Mouse (Mus musculus) hindbrain, embryonic 16.5 days (tissue): Measurements from ENCODE around the gene Apol6. TPM values are rescaled to one million over a fixed set of nuclear protein-coding genes. Genes with fewer than 3 reads are reported as not detected.

Experiments used
- ATAC-seq: fragments of 200-750 bp; cut with Nextera tagmentation; 2 replicates; pipeline ENCODE4 v1.8.0; 2017; ENCODE audit warnings: moderate TSS enrichment, moderate library complexity
- H3K27ac ChIP-seq: fragments of 300-500 bp; sonication (generic); 2 replicates; pipeline ENCODE4 v1.5.1; 2014; ENCODE audit warnings: low read depth, mild to moderate bottlenecking, control low read depth, low read length, moderate library complexity
- H3K27me3 ChIP-seq: fragments of 300-500 bp; sonication (generic); replicated peaks from 2 replicates; pipeline ENCODE4 v1.6.1; 2014; ENCODE audit warnings: low read length; ENCODE audit not compliant: control insufficient read depth, insufficient read depth
- H3K36me3 ChIP-seq: fragments of 300-500 bp; sonication (generic); 2 replicates; pipeline ENCODE4 v1.6.1; 2014; ENCODE audit warnings: mild to moderate bottlenecking, low read length, moderate library complexity, mixed read lengths; ENCODE audit not compliant: control insufficient read depth, insufficient read depth
- H3K4me1 ChIP-seq: fragments of 300-500 bp; sonication (generic); 2 replicates; pipeline ENCODE4 v1.6.1; 2014; ENCODE audit warnings: low read depth, low read length; ENCODE audit not compliant: control insufficient read depth, insufficient read depth
- H3K4me2 ChIP-seq: fragments of 300-500 bp; sonication (generic); 2 replicates; pipeline ENCODE4 v1.6.1; 2014; ENCODE audit warnings: mild to moderate bottlenecking, low read length, control low read depth, moderate library complexity
- H3K4me3 ChIP-seq: fragments of 300-500 bp; sonication (generic); 2 replicates; pipeline ENCODE4 v1.5.1; 2014; ENCODE audit warnings: mild to moderate bottlenecking, low read length, control low read depth, moderate library complexity
- H3K9ac ChIP-seq: fragments of 300-500 bp; sonication (generic); 2 replicates; pipeline ENCODE4 v1.6.1; 2014; ENCODE audit warnings: low read depth, mild to moderate bottlenecking, control low read depth, low read length, moderate library complexity
- H3K9me3 ChIP-seq: fragments of 300-500 bp; sonication (generic); 2 replicates; pipeline ENCODE4 v1.6.1; 2014; ENCODE audit warnings: mild to moderate bottlenecking, low read length, moderate library complexity; ENCODE audit not compliant: control insufficient read depth
- WGBS: fragments of 180-500 bp; shearing (Covaris S2); extraction: QIAGEN DNeasy Blood & Tissue Kit; methylation state at CpG from one replicate; pipeline ENCODE4 v1.1.7; 2014; 5-methylcytosine and 5-hydroxymethylcytosine counted together
- polyA plus RNA-seq: library from polyadenylated mRNA; unstranded; fragments of >200 nt; fragmentation: Nextera tagmentation; extraction: Ambion mirVana; gene quantifications from 2 replicates; pipeline ENCODE4 v1.2.1, GENCODE M21; 2015

The Apol6 gene
- polyA plus RNA-seq, 1 experiment from 2014 or later = not detected

DNA sequence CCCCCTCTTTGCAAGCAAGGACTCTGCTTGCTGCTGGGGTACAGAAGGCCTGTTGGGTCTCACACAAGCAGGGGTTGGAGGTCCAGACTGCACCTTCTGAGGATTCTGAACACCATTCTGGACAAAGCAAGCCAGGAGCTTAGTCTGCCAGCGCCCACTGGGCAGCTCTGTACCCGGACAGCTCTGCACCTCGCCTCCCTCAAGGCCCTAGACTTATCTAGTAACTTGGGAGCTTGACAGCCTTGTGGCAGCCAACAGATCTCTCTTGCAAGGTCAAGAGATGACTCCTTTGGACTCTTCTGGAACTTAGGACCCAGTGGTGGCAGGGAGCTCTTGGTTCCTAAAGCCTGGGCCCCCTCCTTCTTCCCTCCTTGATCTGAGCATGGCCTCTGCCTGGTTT lies 17.4 kb upstream of the Apol6 start:
- no peak overlapping the region for H3K4me3 ChIP-seq
- no peak for ATAC-seq
- H3K36me3 ChIP-seq = no peaks in the 10 kb centered on the region
- 90% methylated on average over 3 of the region's 3 CpGs for WGBS
- H3K4me2 ChIP-seq = no peak overlapping the region
- peaks cover 7% of the 10 kb centered on the region; the same call in 1 of the 2 replicates for H3K4me1 ChIP-seq
- H3K9ac ChIP-seq = no peak overlapping the region
- no peaks in the 10 kb centered on the region for H3K27me3 ChIP-seq
- H3K9me3 ChIP-seq = no peaks in the 10 kb centered on the region
- no peak overlapping the region for H3K27ac ChIP-seq

DNA sequence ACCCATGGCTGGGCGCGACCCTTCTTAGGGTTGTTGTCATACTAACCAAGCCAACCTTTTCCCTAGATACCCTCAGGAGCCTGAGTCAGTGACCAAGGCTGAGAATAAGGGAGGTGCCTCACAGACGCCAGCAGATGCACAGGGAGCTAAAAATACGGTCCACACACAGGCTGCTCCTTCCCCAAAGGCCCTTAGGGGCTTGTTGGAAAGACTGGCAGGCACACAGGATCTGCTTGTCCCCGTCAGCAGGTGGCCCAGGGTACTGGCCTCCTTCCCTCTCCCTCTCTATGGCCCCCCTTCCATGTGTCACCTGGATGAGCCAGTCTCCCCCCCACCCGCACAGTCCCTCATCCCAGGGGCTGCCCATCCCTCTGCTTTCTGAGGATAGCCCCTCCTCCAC lies 16.9 kb upstream of the Apol6 start:
- no peak overlapping the region for H3K27ac ChIP-seq
- H3K4me2 ChIP-seq = no peak overlapping the region
- no peak for ATAC-seq
- peaks cover 7% of the 10 kb centered on the region; the same call in 1 of the 2 replicates for H3K4me1 ChIP-seq
- H3K36me3 ChIP-seq = no peaks in the 10 kb centered on the region
- H3K4me3 ChIP-seq = no peak overlapping the region
- H3K9ac ChIP-seq = no peak overlapping the region
- no peaks in the 10 kb centered on the region for H3K9me3 ChIP-seq
- H3K27me3 ChIP-seq = no peaks in the 10 kb centered on the region
- 77% methylated on average over 6 of the region's 6 CpGs for WGBS

- Histone ChIP-seq H3K27me3 (no peaks in the 10 kb centered on the region), H3K4me1 (peaks cover 7% of the 10 kb centered on the region; the same call in 1 of the 2 replicates), H3K9ac (no peak overlapping the region), H3K4me3 (no peak overlapping the region), H3K9me3 (no peaks in the 10 kb centered on the region), H3K4me2 (peak overlapping the region; percentile 21), H3K36me3 (no peaks in the 10 kb centered on the region), H3K27ac (no peak overlapping the region)
- WGBS = 30% methylated on average over 7 of the region's 7 CpGs
- ATAC-seq = peak; percentile 76
These were observed 15.1 kb upstream of the Apol6 start for GRCm38 (mm10) chr15:77029331-77029991.

- Histone ChIP-seq H3K4me2 (no peak overlapping the region), H3K9ac (no peak overlapping the region), H3K9me3 (no peaks in the 10 kb centered on the region), H3K4me1 (peaks cover under 1% of the 10 kb centered on the region; the same call in 1 of the 2 replicates), H3K36me3 (no peaks in the 10 kb centered on the region), H3K4me3 (no peak overlapping the region), H3K27me3 (no peaks in the 10 kb centered on the region), H3K27ac (no peak overlapping the region)
- no peak for ATAC-seq
- WGBS = 62% methylated on average over 3 of the region's 3 CpGs
These were observed 13.3 kb upstream of the Apol6 start for GRCm38 (mm10) chr15:77031271-77031670.

DNA sequence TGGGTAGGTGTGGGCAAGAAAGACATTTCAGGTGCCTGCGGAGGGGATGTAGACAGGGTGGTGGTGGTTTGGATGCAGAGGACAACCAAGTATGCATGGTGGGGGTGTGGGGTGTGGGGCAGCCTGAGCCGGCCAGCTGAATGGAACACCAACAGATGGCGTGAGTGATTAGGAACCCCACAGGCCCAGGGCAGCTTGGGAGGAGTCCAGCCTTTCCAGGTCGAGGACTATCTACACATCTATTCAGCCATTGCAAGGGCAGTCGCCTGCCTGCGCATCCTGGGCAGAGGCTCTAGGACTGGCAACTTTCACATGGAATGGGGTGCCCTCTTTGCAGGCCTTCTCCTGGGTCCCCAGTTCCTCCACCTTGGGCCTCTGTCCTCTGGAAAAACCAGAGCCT lies 10.0 kb upstream of the Apol6 start:
- Histone ChIP-seq H3K4me3 (no peak overlapping the region), H3K27me3 (no peaks in the 10 kb centered on the region), H3K9ac (no peak overlapping the region), H3K4me1 (peaks cover 13% of the 10 kb centered on the region), H3K4me2 (no peak overlapping the region), H3K9me3 (no peaks in the 10 kb centered on the region), H3K27ac (no peak overlapping the region), H3K36me3 (no peaks in the 10 kb centered on the region)
- WGBS = 71% methylated on average over 6 of the region's 6 CpGs
- ATAC-seq = no peak

DNA sequence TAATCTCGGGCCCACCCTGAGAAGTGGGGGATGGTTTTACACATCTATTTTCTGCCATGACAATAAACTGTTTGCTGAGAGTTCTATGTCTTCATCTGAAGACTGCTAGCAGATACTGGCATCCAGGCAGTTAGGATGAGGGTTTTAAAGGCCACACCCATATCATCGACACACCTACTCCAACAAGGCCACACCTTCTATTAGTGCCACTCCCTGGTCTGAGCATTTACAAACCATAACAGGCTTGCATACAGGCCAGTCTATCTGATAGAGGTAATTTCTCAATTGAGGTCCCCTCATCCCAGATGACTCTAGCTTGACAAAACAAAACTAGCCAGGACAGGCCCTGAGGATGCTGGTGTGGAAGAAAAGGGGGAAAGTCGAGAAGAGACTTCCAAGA lies 8.9 kb upstream of the Apol6 start:
- 95% methylated on average over 3 of the region's 3 CpGs for whole genome bisulfite sequencing
- Histone ChIP-seq H3K4me1 (peaks cover 13% of the 10 kb centered on the region), H3K4me3 (no peak overlapping the region), H3K4me2 (no peak overlapping the region), H3K36me3 (no peaks in the 10 kb centered on the region), H3K27ac (no peak overlapping the region), H3K27me3 (no peaks in the 10 kb centered on the region), H3K9me3 (no peaks in the 10 kb centered on the region), H3K9ac (no peak overlapping the region)
- no peak for ATAC-seq

DNA sequence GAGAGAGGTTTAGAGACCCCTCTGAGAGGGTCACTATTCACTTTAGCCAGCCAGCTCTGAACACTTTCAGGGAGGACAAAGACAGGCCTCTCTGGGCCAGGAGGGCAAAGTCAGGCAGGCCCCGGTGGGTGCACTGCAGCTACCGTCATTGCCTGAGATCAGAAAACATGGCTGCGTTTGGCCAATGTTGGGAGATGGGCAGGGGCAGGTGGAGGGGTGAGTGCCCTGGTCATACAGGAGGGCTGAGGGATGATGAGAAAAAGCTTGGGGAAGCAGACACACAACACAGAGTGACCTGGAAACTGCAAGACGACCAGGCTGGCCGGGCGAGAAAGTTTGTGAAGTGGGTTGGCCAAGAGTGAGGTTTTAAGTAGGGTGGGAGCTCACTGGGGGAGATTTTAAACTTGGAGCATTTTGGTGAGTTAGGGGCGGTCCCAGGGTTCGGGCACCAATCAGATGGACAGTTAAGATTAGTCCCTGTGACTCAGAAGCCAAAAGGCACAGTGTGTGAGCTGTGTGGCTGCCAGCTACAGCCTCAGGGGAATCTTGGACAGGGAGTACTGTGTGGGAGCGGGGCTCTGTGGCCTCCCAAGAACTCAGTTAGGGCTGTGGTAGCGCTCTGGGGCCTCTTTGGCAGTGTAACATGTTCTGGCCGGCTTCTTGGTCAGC lies 8.1 kb upstream of the Apol6 start:
- 78% methylated on average over 11 of the region's 11 CpGs for WGBS
- peak; percentile 77 for ATAC-seq
- Histone ChIP-seq H3K4me1 (peaks cover 13% of the 10 kb centered on the region), H3K4me3 (no peak overlapping the region), H3K27me3 (no peaks in the 10 kb centered on the region), H3K9me3 (no peaks in the 10 kb centered on the region), H3K27ac (peak overlapping the region; percentile 78), H3K9ac (peak overlapping the region; percentile 14; the same call in 1 of the 2 replicates), H3K36me3 (no peaks in the 10 kb centered on the region), H3K4me2 (no peak overlapping the region)

DNA sequence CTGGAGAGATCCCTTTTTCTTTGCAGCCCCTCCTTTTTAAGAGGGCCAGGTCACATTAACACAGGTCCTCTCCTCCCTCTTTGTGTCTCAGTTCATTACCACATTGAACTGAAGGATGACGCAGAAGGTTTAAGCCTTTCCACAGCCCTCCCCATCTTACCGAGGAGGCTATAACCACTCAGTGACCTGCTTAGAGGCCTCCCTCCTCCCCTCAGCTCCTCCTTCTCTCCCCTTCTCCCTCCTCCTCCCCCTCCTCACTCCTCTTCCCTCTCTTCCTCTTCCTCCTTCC lies 7.6 kb upstream of the Apol6 start:
- H3K4me3 ChIP-seq = no peak overlapping the region
- peak overlapping the region; percentile 78 for H3K27ac ChIP-seq
- no peaks in the 10 kb centered on the region for H3K36me3 ChIP-seq
- no peaks in the 10 kb centered on the region for H3K9me3 ChIP-seq
- no peaks in the 10 kb centered on the region for H3K27me3 ChIP-seq
- H3K4me2 ChIP-seq = no peak overlapping the region
- ATAC-seq = no peak; the same call in 1 of the 2 replicates
- peaks cover 13% of the 10 kb centered on the region for H3K4me1 ChIP-seq
- WGBS = 64% methylated on average over 2 of the region's 2 CpGs
- peak overlapping the region; percentile 14; the same call in 1 of the 2 replicates for H3K9ac ChIP-seq

DNA sequence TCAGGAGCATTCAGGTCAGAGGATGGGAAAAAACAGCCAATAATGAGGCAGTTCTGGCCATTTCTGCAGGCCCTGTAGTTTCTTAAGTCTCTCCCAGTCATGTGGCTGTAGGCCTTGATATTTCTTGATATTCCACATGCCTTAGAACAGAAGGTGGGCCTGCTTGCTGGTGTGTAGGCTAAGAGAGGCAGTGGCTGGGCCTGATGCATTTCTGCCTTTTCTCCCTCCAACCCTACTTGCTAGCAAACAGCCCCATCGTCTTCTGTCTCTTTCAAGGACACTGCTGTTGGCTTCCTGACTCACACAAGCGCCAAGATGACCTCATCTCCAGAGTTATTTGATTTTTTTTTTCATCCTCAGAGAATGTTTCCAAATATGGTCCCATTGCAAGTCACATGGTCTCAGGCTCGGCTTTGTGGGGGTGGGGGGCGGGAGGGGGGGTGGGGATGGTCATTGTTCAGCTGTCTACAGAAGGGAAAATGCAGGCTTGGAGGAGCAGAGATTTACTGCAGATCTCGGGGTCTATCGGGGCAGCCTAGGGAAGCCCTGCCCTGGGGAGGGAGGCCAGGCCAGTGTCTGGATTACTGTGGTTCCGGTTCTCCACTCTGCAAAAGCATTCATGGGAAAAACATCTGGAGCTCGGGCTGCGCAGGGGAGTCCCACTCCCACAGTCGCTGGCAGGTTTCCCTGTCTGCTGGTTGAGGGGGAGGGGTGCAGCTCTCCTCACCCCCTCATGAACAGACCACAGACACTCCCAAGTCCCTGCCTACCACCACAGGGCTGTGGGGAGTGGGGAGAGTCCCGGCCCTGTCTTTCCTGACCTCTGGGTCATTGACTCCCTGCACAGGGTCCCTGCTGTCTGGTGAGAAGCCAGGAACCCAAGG lies 7.0 kb upstream of the Apol6 start:
- Histone ChIP-seq H3K27ac (peak overlapping the region; percentile 78), H3K9ac (0 out of 2 replicates have a peak overlapping the region, but pooled peaks have one; percentile 6), H3K4me2 (no peak overlapping the region), H3K9me3 (no peaks in the 10 kb centered on the region), H3K4me3 (no peak overlapping the region), H3K36me3 (no peaks in the 10 kb centered on the region), H3K4me1 (peaks cover 13% of the 10 kb centered on the region), H3K27me3 (no peaks in the 10 kb centered on the region)
- WGBS = 30% methylated on average over 10 of the region's 11 CpGs
- ATAC-seq = peak; percentile 76
